Mouse (Mus musculus) lung, postnatal 0 days (tissue): ENCODE data around the gene Ralgapa1.

Experiments
- CTCF ChIP-seq: IDR thresholded peaks from 2 replicates; pipeline ENCODE4 v1.5.1; 2016; ENCODE audit warnings: antibody characterized with exemption, mild to moderate bottlenecking
- EP300 ChIP-seq: IDR thresholded peaks from 2 replicates; pipeline ENCODE4 v1.6.1; 2016; ENCODE audit warnings: antibody characterized with exemption, mild to moderate bottlenecking, control low read depth

DNA sequence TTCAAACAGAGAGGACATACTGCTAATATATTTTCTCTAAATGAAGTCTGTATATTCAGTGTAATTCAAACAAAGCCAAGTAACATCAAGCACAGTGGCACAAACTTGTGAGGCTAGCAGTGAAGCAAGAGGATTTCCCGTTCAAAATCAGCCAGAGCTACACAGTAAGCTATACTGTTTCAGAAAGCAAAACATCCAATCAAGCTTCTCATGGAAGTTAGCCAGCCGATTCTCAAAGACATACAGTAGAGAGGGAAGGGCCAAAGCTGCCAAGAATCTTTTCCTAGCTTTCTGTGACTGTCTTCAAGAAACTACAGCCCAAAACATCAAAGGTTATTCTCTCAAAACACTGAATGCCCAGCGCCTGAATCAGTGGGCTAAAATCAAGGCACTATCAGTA lies 15.9 kb downstream of the Ralgapa1 start:
- no peak for TF ChIP-seq EP300
- no peak for TF ChIP-seq CTCF
